Mouse (Mus musculus): ENCODE results near the gene Edem3.
"Not testable (repeated sequence)": the region's sequence is repeated elsewhere in the genome, so short reads cannot be mapped to it uniquely, and the experiment has no call there.

- TF ChIP-seq CTCF (IDR thresholded peaks at IDR 0.05; ENCODE audit: extremely low read depth, insufficient read depth, insufficient read length, insufficient replicate concordance); POLR2A (IDR thresholded peaks at IDR 0.05; ENCODE audit: low read depth, low read length): not testable (repeated sequence)
Measured at GRCm38 (mm10) chr1:151749894-151750293, 5.3 kb upstream of the Edem3 start.
